Mouse (Mus musculus): ENCODE results near the gene Scgb1a1. TPM values are rescaled to one million over a fixed set of nuclear protein-coding genes. Genes with fewer than 3 reads are reported as not detected.
A peak's percentile ranks its signal among the peaks of the same experiment; 100 is the strongest.

The Scgb1a1 gene
- polyA plus RNA-seq, 1 experiment from 2014 or later, result 12.6 TPM

DNA sequence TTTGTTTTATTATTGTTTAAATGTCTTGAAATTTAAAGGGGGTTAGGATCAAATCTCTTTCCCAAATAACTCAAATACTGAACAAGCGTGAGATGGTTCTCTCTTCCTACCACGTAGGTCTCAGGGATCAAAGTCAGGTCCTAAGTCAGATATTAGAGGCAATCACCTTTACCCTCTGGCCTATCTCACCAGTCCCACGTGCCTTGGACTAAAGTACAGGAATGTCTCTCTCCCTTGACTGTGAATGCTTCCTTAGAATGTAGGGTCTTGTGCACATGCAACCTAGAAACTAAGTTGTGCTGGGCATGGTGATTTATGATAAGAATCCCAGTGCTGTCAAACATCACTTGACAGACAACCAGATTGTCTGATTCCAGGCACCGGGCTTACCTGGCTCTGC, 48.5 kb downstream of the Scgb1a1 start:
- 71% methylated on average over 4 of the region's 4 CpGs for WGBS
- H3K27me3 ChIP-seq (ENCODE audit: control insufficient read depth, insufficient read depth, low read length), result no peaks in the 10 kb centered on the region
- H3K4me3 ChIP-seq (ENCODE audit: low read depth, low read length), result no peak overlapping the region
- no peak for ATAC-seq (ENCODE audit: low FRiP score, low TSS enrichment)
- H3K9me3 ChIP-seq (ENCODE audit: control insufficient read depth, low read length), result no peaks in the 10 kb centered on the region
- no peak overlapping the region for H3K9ac ChIP-seq (ENCODE audit: low read length)
- H3K36me3 ChIP-seq (ENCODE audit: control insufficient read depth, insufficient read depth, low read length), result no peaks in the 10 kb centered on the region
- TF ChIP-seq EP300 (optimal IDR thresholded peaks at IDR 0.05), result no peak
- TF ChIP-seq CTCF (IDR thresholded peaks at IDR 0.05; ENCODE audit: low read depth), result no peak
- no peaks in the 10 kb centered on the region for H3K4me1 ChIP-seq (replicated peaks; ENCODE audit: control insufficient read depth, insufficient read depth)
- no peak for DNase-seq (ENCODE audit: low spot score)
- H3K27ac ChIP-seq (replicated peaks), result no peak overlapping the region
- H3K4me2 ChIP-seq (replicated peaks; ENCODE audit: low read depth), result no peak overlapping the region

DNA sequence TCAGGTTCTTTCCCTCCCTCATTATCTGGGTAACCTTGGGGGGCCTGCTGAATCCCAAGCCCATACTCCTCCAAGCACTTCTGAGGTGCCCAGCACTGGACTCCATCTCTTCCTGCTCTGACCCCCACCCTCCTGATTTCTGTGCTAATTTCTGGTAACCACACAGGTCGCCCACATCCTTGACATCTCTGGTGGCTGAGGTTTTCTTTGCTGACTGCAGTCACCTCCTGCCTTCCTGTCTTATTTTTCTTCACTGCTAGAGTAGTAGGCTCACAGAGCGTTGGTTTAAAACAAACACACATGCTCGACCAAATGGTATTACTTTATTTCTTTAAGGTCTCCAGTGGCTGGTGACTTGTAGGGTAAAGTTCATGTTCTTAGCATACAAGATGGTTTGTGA, 49.6 kb downstream of the Scgb1a1 start:
- Histone ChIP-seq H3K4me2 (replicated peaks; ENCODE audit: low read depth) (no peak overlapping the region), H3K4me3 (ENCODE audit: low read depth, low read length) (no peak overlapping the region), H3K36me3 (ENCODE audit: control insufficient read depth, insufficient read depth, low read length) (no peaks in the 10 kb centered on the region), H3K9me3 (ENCODE audit: control insufficient read depth, low read length) (no peaks in the 10 kb centered on the region), H3K27me3 (ENCODE audit: control insufficient read depth, insufficient read depth, low read length) (no peaks in the 10 kb centered on the region), H3K27ac (replicated peaks) (no peak overlapping the region), H3K4me1 (replicated peaks; ENCODE audit: control insufficient read depth, insufficient read depth) (0 out of 2 replicates have a peak, but pooled peaks cover 4% of the 10 kb centered on the region), H3K9ac (ENCODE audit: low read length) (no peak overlapping the region)
- DNase-seq (ENCODE audit: low spot score), result no peak
- no peak for ATAC-seq (ENCODE audit: low FRiP score, low TSS enrichment)
- TF ChIP-seq EP300 (optimal IDR thresholded peaks at IDR 0.05) (no peak), CTCF (IDR thresholded peaks at IDR 0.05; ENCODE audit: low read depth) (no peak)
- 59% methylated on average over 3 of the region's 3 CpGs for WGBS

DNA sequence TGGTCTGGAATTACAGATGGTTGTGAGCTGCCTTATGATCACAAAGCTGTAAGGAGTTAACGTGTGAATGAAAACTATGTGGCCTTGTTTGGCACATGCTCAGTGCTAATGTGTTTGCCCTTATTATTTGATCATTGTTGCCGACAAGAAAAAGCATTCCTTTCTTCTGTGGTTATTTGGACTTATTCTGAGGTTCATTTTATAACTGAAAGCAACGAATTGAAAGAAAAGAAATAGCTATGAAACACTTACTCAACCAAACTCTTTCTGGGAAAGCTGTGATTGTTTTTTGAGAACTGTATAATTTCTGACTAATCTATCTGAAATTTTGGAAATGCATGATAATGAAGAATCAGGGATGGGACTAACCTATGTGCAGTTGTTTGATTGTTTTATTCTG, 52.7 kb downstream of the Scgb1a1 start:
- WGBS, result 33% methylated on average over 3 of the region's 3 CpGs
- no peaks in the 10 kb centered on the region for H3K36me3 ChIP-seq (ENCODE audit: control insufficient read depth, insufficient read depth, low read length)

DNA sequence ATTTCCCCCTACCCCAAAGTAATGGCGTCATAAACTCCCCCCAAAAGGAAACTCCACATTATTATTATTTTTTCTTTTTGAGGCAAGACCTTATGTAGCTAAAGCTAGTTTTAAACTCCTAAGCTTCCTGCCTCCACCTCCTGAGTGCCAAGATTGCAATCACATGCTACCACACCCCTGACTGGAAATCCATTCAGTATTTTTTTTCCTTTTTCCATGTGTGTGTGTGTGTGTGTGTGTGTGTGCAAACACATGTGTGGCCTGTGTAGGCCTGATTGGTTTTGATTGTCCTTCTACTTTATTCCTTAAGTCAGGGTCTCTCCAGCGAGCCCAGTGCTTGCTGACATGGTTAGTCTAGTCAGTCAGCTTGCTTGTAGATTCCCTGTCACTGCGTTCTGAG, 53.3 kb downstream of the Scgb1a1 start:
- H3K27ac ChIP-seq (replicated peaks), result peak overlapping the region; percentile 76; the same call in 1 of the 2 replicates

More for the DNA sequence above, 52.7 kb downstream of the Scgb1a1 start:
- peaks cover 4% of the 10 kb centered on the region; the same call in 1 of the 2 replicates for H3K4me1 ChIP-seq (replicated peaks; ENCODE audit: control insufficient read depth, insufficient read depth)
- H3K9me3 ChIP-seq (ENCODE audit: control insufficient read depth, low read length), result no peaks in the 10 kb centered on the region
- TF ChIP-seq EP300 (optimal IDR thresholded peaks at IDR 0.05) (no peak), CTCF (IDR thresholded peaks at IDR 0.05; ENCODE audit: low read depth) (no peak)
- H3K4me2 ChIP-seq (replicated peaks; ENCODE audit: low read depth), result no peak overlapping the region
- H3K27ac ChIP-seq (replicated peaks), result no peak overlapping the region
- no peak overlapping the region for H3K9ac ChIP-seq (ENCODE audit: low read length)
- H3K4me3 ChIP-seq (ENCODE audit: low read depth, low read length), result no peak overlapping the region
- no peaks in the 10 kb centered on the region for H3K27me3 ChIP-seq (ENCODE audit: control insufficient read depth, insufficient read depth, low read length)
- DNase-seq (ENCODE audit: low spot score) (no peak), ATAC-seq (ENCODE audit: low FRiP score, low TSS enrichment) (no peak)

More for the DNA sequence above, 53.3 kb downstream of the Scgb1a1 start:
- Histone ChIP-seq H3K36me3 (ENCODE audit: control insufficient read depth, insufficient read depth, low read length) (no peaks in the 10 kb centered on the region), H3K27me3 (ENCODE audit: control insufficient read depth, insufficient read depth, low read length) (no peaks in the 10 kb centered on the region), H3K9ac (ENCODE audit: low read length) (no peak overlapping the region), H3K4me2 (replicated peaks; ENCODE audit: low read depth) (no peak overlapping the region), H3K4me1 (replicated peaks; ENCODE audit: control insufficient read depth, insufficient read depth) (peaks cover 4% of the 10 kb centered on the region; the same call in 1 of the 2 replicates), H3K9me3 (ENCODE audit: control insufficient read depth, low read length) (no peaks in the 10 kb centered on the region), H3K4me3 (ENCODE audit: low read depth, low read length) (no peak overlapping the region)
- WGBS, result 66% methylated on average over 3 of the region's 3 CpGs
- ATAC-seq (ENCODE audit: low FRiP score, low TSS enrichment) (no peak), DNase-seq (ENCODE audit: low spot score) (no peak)
- TF ChIP-seq CTCF (IDR thresholded peaks at IDR 0.05; ENCODE audit: low read depth) (no peak), EP300 (optimal IDR thresholded peaks at IDR 0.05) (no peak)

Other genes with a start within 250 kb of the Scgb1a1 start
- gene Gng3, start 248.8 kb downstream of the Scgb1a1 start, polyA plus RNA-seq (2015; fragmentation: Nextera tagmentation; extraction: Ambion mirVana), result 7.7 and 8.6 TPM in 2 replicates
- 2.3 and 2.6 TPM in 2 replicates for gene Lrrn4cl, start 237.2 kb downstream of the Scgb1a1 start, polyA plus RNA-seq (2015; fragmentation: Nextera tagmentation; extraction: Ambion mirVana)
- gene Ubxn1, start 216.5 kb downstream of the Scgb1a1 start, polyA plus RNA-seq (2015; fragmentation: Nextera tagmentation; extraction: Ambion mirVana), result 195 TPM in 2 replicates
- gene Uqcc3, start 207.0 kb downstream of the Scgb1a1 start, polyA plus RNA-seq (2015; fragmentation: Nextera tagmentation; extraction: Ambion mirVana), result 81.2 and 85.2 TPM in 2 replicates
- gene Lbhd1, start 204.2 kb downstream of the Scgb1a1 start, polyA plus RNA-seq (2015; fragmentation: Nextera tagmentation; extraction: Ambion mirVana), result 47.2 and 47.8 TPM in 2 replicates
- not detected in 2 replicates for gene Gm49403, start 204.0 kb downstream of the Scgb1a1 start, polyA plus RNA-seq (2015; fragmentation: Nextera tagmentation; extraction: Ambion mirVana)
- gene 1810009A15Rik, start 199.1 kb downstream of the Scgb1a1 start, polyA plus RNA-seq (2015; fragmentation: Nextera tagmentation; extraction: Ambion mirVana), result 48.2 and 49.9 TPM in 2 replicates
- gene Gm49416, start 199.0 kb downstream of the Scgb1a1 start, polyA plus RNA-seq (2015; fragmentation: Nextera tagmentation; extraction: Ambion mirVana), result not detected in 2 replicates
- 19.1 and 19.5 TPM in 2 replicates for gene Ints5, start 195.0 kb downstream of the Scgb1a1 start, polyA plus RNA-seq (2015; fragmentation: Nextera tagmentation; extraction: Ambion mirVana)
- 32.3 and 33.3 TPM in 2 replicates for gene Ganab, start 189.9 kb downstream of the Scgb1a1 start, polyA plus RNA-seq (2015; fragmentation: Nextera tagmentation; extraction: Ambion mirVana)
- 24.7 and 26.1 TPM in 2 replicates for gene B3gat3, start 167.6 kb downstream of the Scgb1a1 start, polyA plus RNA-seq (2015; fragmentation: Nextera tagmentation; extraction: Ambion mirVana)
- 3.0 and 3.6 TPM in 2 replicates for gene Rom1, start 158.6 kb downstream of the Scgb1a1 start, polyA plus RNA-seq (2015; fragmentation: Nextera tagmentation; extraction: Ambion mirVana)
- 24.6 and 26.6 TPM in 2 replicates for gene Eml3, start 158.4 kb downstream of the Scgb1a1 start, polyA plus RNA-seq (2015; fragmentation: Nextera tagmentation; extraction: Ambion mirVana)
- 68.0 and 69.3 TPM in 2 replicates for gene Mta2, start 146.1 kb downstream of the Scgb1a1 start, polyA plus RNA-seq (2015; fragmentation: Nextera tagmentation; extraction: Ambion mirVana)
- 14.9 and 15.8 TPM in 2 replicates for gene Tut1, start 134.1 kb downstream of the Scgb1a1 start, polyA plus RNA-seq (2015; fragmentation: Nextera tagmentation; extraction: Ambion mirVana)
- gene Eef1g, start 120.9 kb downstream of the Scgb1a1 start, polyA plus RNA-seq (2015; fragmentation: Nextera tagmentation; extraction: Ambion mirVana), result 240 and 247 TPM in 2 replicates
- 86.6 and 103 TPM in 2 replicates for gene Ahnak, start 98.7 kb downstream of the Scgb1a1 start, polyA plus RNA-seq (2015; fragmentation: Nextera tagmentation; extraction: Ambion mirVana)
- 6.9 and 7.5 TPM in 2 replicates for gene Asrgl1, start 47.7 kb upstream of the Scgb1a1 start, polyA plus RNA-seq (2015; fragmentation: Nextera tagmentation; extraction: Ambion mirVana)